In genomic region chr1:95666541-95667320, GRCm38 (mm10) we compare ENCODE assay signal across 8 mouse cellular contexts. TPM values are rescaled to one million over a fixed set of nuclear protein-coding genes. Genes with fewer than 3 reads are reported as not detected.
A peak's percentile ranks its signal among the peaks of the same experiment; 100 is the strongest.
DNase-seq lines count a peak whose midpoint lies in the region; ATAC-seq lines count a peak whose summit lies in the region.

No protein-coding gene starts in this region.

- H3K36me3 ChIP-seq in hindbrain, embryonic 12.5 days = no peaks in the 10 kb centered on the region
- no peaks in the 10 kb centered on the region for H3K36me3 ChIP-seq in midbrain, embryonic 11.5 days (ENCODE audit: control insufficient read depth, insufficient read depth, low read length)

- DNase-seq in gastrocnemius, postnatal 10 days = peak; percentile 3
- DNase-seq in gastrocnemius, postnatal 36 days = no peak
- peak; percentile 39 to 50 for DNase-seq in B cell, adult 2 months
- DNase-seq in embryo, embryonic 11 days = peak; percentile 20
- DNase-seq in midbrain, embryonic 11.5 days (ENCODE audit: low spot score, missing footprints) = peak; percentile 91
- DNase-seq in thymus, postnatal 4 days = peak; percentile 43
- no peak for DNase-seq in gastrocnemius, postnatal 14 days

- H3K27ac ChIP-seq in hindbrain, embryonic 12.5 days = peak overlapping the region; percentile 83
- no peak overlapping the region for H3K27ac ChIP-seq in midbrain, embryonic 11.5 days (ENCODE audit: low read depth, low read length)

- peaks cover 12% of the 10 kb centered on the region; the same call in 1 of the 2 replicates for H3K4me1 ChIP-seq in hindbrain, embryonic 12.5 days
- no peaks in the 10 kb centered on the region; the same call in 1 of the 2 replicates for H3K4me1 ChIP-seq in midbrain, embryonic 11.5 days (ENCODE audit: control insufficient read depth, insufficient read depth, low read length)

- H3K9me3 ChIP-seq in hindbrain, embryonic 12.5 days (replicated peaks) = no peaks in the 10 kb centered on the region
- H3K9me3 ChIP-seq in midbrain, embryonic 11.5 days (ENCODE audit: control insufficient read depth, low read length) = no peaks in the 10 kb centered on the region

- ATAC-seq in hindbrain, embryonic 12.5 days (ENCODE audit: low FRiP score) = peak; percentile 27
- peak; percentile 10 for ATAC-seq in midbrain, embryonic 11.5 days (ENCODE audit: low FRiP score)

- no peaks in the 10 kb centered on the region for H3K27me3 ChIP-seq in hindbrain, embryonic 12.5 days
- no peaks in the 10 kb centered on the region for H3K27me3 ChIP-seq in midbrain, embryonic 11.5 days (ENCODE audit: control insufficient read depth, insufficient read depth, low read length)

- H3K4me3 ChIP-seq in hindbrain, embryonic 12.5 days = peak overlapping the region; percentile 54
- peak overlapping the region; percentile 65 for H3K4me3 ChIP-seq in midbrain, embryonic 11.5 days (ENCODE audit: low read depth, low read length)

- peak overlapping the region; percentile 82 for H3K4me2 ChIP-seq in hindbrain, embryonic 12.5 days (replicated peaks)
- peak overlapping the region; percentile 48 for H3K4me2 ChIP-seq in midbrain, embryonic 11.5 days

- 2% methylated on average over 13 of the region's 14 CpGs for WGBS in hindbrain, embryonic 12.5 days
- WGBS in midbrain, embryonic 11.5 days = under 1% methylated on average over 14 of the region's 14 CpGs

- intact Hi-C loops in gastrocnemius, postnatal 36 days (cut with DNase I) = no loop called here
- intact Hi-C loops in gastrocnemius, postnatal 14 days (cut with DNase I; ENCODE audit: low total_unique reads) = no loop called here

- H3K9ac ChIP-seq in hindbrain, embryonic 12.5 days = peak overlapping the region; percentile 73
- H3K9ac ChIP-seq in midbrain, embryonic 11.5 days (ENCODE audit: low read length) = peak overlapping the region; percentile 71

RNA-seq across cellular contexts. Expression of gene St8sia4, which starts 0.6 kb away (rescaled TPM):
- total RNA-seq in gastrocnemius, postnatal 10 days (2021) = 1 to 10 TPM; 5.8 to 7.5 TPM
- total RNA-seq in gastrocnemius, postnatal 36 days (2021) = 1 to 10 TPM; 2.1 to 2.3 TPM
- polyA plus RNA-seq in hindbrain, embryonic 12.5 days (2016; fragmentation: Nextera tagmentation; extraction: Ambion mirVana) = 25.9 and 26.1 TPM in 2 replicates
- polyA plus RNA-seq in midbrain, embryonic 11.5 days (2014; fragmentation: Nextera tagmentation; extraction: Ambion mirVana) = 15.6 and 18.3 TPM in 2 replicates
- total RNA-seq in gastrocnemius, postnatal 14 days (2021) = 1 to 10 TPM; 4.2 to 4.7 TPM

Comparison
In these comparisons a context has a peak if more than half of its experiments do, and no peak if none do; other contexts are left out.
1. DNase-seq: peak in gastrocnemius, postnatal 10 days (single experiment), B cell, adult 2 months (2 of 2), embryo, embryonic 11 days (single experiment), midbrain, embryonic 11.5 days (single experiment) and thymus, postnatal 4 days (single experiment); none in gastrocnemius, postnatal 36 days (0 of 2) and gastrocnemius, postnatal 14 days (single experiment).